Mouse (Mus musculus) lung, postnatal 0 days (tissue): Measurements from ENCODE around the gene Hnrnpa0.

ENCODE experiments used
- CTCF ChIP-seq: IDR thresholded peaks from 2 replicates; pipeline ENCODE4 v1.5.1; 2016; ENCODE audit warnings: antibody characterized with exemption, mild to moderate bottlenecking
- EP300 ChIP-seq: IDR thresholded peaks from 2 replicates; pipeline ENCODE4 v1.6.1; 2016; ENCODE audit warnings: antibody characterized with exemption, mild to moderate bottlenecking, control low read depth

DNA sequence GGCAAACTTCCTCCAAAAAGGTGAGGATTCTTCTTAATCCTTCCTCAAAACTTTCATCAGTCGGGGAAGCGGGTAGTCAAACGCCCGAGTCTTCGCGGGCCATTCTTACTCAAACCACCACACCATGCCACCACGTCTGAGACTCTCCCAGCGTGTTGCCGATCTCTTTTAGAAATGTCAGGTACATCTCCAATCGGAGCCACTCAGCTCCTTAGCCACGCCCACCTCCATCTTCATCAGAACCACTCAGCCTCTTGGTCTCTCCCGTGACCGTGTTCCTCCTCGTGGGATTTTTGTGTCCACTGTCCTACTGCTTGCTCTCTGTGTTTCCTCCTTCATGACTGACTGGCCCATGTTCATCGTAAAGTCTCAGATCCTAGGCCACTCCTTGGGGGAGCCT, 32.4 kb upstream of the Hnrnpa0 start:
- TF ChIP-seq CTCF (no peak), EP300 (no peak)
